Mouse (Mus musculus) midbrain, embryonic 12.5 days (tissue): ENCODE results near the gene Spryd3. TPM values are rescaled to one million over a fixed set of nuclear protein-coding genes. Genes with fewer than 3 reads are reported as not detected.

Experiments used
- ATAC-seq: fragments of 200-750 bp; cut with Nextera tagmentation; 2 replicates; pipeline ENCODE4 v1.8.0; 2017; ENCODE audit warnings: low read depth, moderate TSS enrichment, moderate library complexity; ENCODE audit not compliant: low FRiP score
- H3K27ac ChIP-seq: fragments of 300-500 bp; sonication (generic); replicated peaks from 2 replicates; pipeline ENCODE4 v1.5.1; 2016; ENCODE audit warnings: mild to moderate bottlenecking
- H3K27me3 ChIP-seq: fragments of 300-500 bp; sonication (generic); 2 replicates; pipeline ENCODE4 v1.6.1; 2016; ENCODE audit warnings: mild to moderate bottlenecking
- H3K36me3 ChIP-seq: fragments of 300-500 bp; sonication (generic); 2 replicates; pipeline ENCODE4 v1.6.1; 2016
- H3K4me1 ChIP-seq: fragments of 300-500 bp; sonication (generic); 2 replicates; pipeline ENCODE4 v1.6.1; 2016
- H3K4me2 ChIP-seq: fragments of 300-500 bp; sonication (generic); replicated peaks from 2 replicates; pipeline ENCODE4 v1.6.1; 2016; ENCODE audit warnings: mild to moderate bottlenecking, moderate library complexity
- H3K4me3 ChIP-seq: fragments of 300-500 bp; sonication (generic); 2 replicates; pipeline ENCODE4 v1.5.1; 2016; ENCODE audit warnings: mild to moderate bottlenecking
- H3K9ac ChIP-seq: fragments of 300-500 bp; sonication (generic); replicated peaks from 2 replicates; pipeline ENCODE4 v1.6.1; 2016; ENCODE audit warnings: mild to moderate bottlenecking, moderate library complexity
- H3K9me3 ChIP-seq: fragments of 300-500 bp; sonication (generic); 2 replicates; pipeline ENCODE4 v1.6.1; 2016; ENCODE audit warnings: mild to moderate bottlenecking
- WGBS: fragments of 180-500 bp; shearing (Covaris S2); methylation state at CpG from one replicate; pipeline ENCODE4 v1.1.7; 2016; 5-methylcytosine and 5-hydroxymethylcytosine counted together
- polyA plus RNA-seq: library from polyadenylated mRNA; unstranded; fragments of >200 nt; fragmentation: Nextera tagmentation; extraction: Ambion mirVana; gene quantifications from 2 replicates; pipeline ENCODE4 v1.2.1, GENCODE M21; 2016

Spryd3 gene
- polyA plus RNA-seq, 1 experiment from 2014 or later: 19.3 TPM

GRCm38 (mm10) chr15:102108651-102109525, 27.1 kb downstream of the Spryd3 start:
- Histone ChIP-seq H3K27me3 (peaks cover 42% of the 10 kb centered on the region), H3K27ac (no peak overlapping the region), H3K4me2 (no peak overlapping the region), H3K9me3 (no peaks in the 10 kb centered on the region), H3K4me1 (peaks cover 31% of the 10 kb centered on the region), H3K4me3 (no peak overlapping the region), H3K36me3 (no peaks in the 10 kb centered on the region), H3K9ac (no peak overlapping the region)
- WGBS: 48% methylated on average over 18 of the region's 18 CpGs
- ATAC-seq: no peak

GRCm38 (mm10) chr15:102107689-102108573, 28.1 kb downstream of the Spryd3 start:
- H3K9me3 ChIP-seq: no peaks in the 10 kb centered on the region
- no peak overlapping the region for H3K4me3 ChIP-seq
- H3K9ac ChIP-seq: no peak overlapping the region
- no peak for ATAC-seq
- H3K27ac ChIP-seq: no peak overlapping the region
- H3K4me2 ChIP-seq: peak overlapping the region; percentile 58; the same call in 1 of the 2 replicates
- H3K4me1 ChIP-seq: peaks cover 41% of the 10 kb centered on the region
- no peaks in the 10 kb centered on the region for H3K36me3 ChIP-seq
- WGBS: 39% methylated on average over 13 of the region's 13 CpGs
- H3K27me3 ChIP-seq: peaks cover 51% of the 10 kb centered on the region

DNA sequence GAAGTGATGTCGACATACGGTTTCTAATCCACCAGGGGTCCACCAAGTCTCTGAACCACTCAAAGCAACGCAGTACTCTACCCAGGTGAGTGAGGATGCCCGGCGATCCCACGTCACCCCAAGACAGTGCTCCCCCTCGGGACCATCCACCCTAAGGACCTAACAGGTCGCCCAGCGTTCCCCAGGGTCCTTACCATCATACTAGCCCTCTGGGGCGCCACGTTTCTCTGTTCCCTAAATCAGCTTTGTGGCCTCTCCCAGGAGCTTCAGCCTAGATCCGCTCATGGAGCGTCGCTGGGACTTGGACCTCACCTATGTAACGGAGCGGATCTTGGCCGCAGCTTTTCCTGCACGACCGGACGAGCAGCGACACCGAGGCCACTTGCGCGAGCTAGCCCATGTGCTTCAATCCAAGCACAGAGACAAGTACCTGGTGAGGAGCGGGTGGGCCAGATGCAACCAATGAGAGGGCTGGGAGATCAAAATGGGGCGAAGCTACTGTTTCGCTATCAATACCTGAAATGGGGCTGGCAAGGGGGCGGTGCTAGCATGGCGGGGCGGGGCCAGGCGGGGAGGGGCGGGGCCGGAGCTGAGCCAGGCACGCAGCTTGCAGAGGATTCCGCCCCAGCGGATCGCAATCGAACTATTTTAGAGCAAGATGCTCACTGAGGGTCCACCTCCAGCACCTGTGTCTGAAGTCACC, 29.1 kb downstream of the Spryd3 start:
- 7% methylated on average over 38 of the region's 38 CpGs for WGBS
- no peak overlapping the region for H3K27ac ChIP-seq
- H3K4me1 ChIP-seq: peaks cover 51% of the 10 kb centered on the region
- H3K9ac ChIP-seq: peak overlapping the region; percentile 24; the same call in 1 of the 2 replicates
- no peak for ATAC-seq
- no peaks in the 10 kb centered on the region for H3K9me3 ChIP-seq
- H3K36me3 ChIP-seq: no peaks in the 10 kb centered on the region
- H3K4me3 ChIP-seq: peak overlapping the region; percentile 35
- H3K27me3 ChIP-seq: peaks cover 61% of the 10 kb centered on the region
- H3K4me2 ChIP-seq: peak overlapping the region; percentile 58

DNA sequence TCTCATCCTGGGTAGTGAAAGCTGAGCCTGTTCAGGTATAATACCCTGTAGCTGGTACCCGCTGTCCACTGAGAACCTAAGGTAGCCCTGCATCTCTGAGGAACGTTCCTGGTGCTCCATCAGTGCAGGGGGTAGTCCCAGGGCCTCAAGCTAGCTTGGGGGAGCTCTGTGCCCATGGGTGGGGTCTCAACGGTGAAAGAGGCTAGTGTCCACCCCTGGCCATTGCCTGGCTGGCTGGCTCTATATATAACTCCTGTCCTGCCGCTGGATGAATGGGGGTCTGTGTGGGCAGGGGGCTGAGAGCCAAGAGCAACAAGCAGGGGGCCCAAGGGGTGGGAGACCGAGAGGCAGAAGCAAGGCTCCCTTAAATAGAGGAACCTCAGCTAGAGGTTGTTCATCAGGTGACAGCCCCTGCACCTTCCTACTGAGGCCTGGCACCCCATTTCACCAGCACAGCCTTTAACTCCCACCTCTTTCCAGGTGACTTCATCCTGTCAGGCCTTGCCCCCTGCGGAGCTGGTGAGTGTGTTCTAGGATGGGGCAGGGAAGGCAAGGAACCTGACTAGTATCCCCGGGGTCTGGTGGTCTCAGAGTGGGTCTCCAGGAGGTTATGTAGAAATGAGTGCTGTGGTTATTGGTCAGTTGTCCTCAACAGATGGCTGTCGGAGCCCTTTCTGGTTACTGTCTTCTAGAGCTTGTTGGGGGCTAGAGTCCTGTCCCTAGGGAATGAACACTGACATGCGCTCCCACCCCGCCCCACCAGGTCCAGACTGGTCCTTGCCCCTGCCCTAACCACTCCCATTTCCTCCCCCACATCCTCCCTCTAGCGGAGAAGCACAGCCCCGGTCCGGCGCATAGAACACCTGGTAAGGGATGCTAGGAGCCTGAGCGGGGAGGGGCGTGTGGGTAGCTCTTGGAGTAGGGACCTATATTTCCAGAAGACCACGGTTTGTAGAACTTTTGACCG, 30.0 kb downstream of the Spryd3 start:
- WGBS: 27% methylated on average over 18 of the region's 18 CpGs
- Histone ChIP-seq H3K27ac (no peak overlapping the region), H3K27me3 (peaks cover 70% of the 10 kb centered on the region), H3K4me3 (no peak overlapping the region), H3K4me1 (peaks cover 60% of the 10 kb centered on the region), H3K36me3 (no peaks in the 10 kb centered on the region), H3K9ac (peak overlapping the region; percentile 24; the same call in 1 of the 2 replicates), H3K4me2 (peak overlapping the region; percentile 58), H3K9me3 (no peaks in the 10 kb centered on the region)
- ATAC-seq: no peak

GRCm38 (mm10) chr15:102105360-102105759, 30.7 kb downstream of the Spryd3 start:
- peaks cover 67% of the 10 kb centered on the region for H3K4me1 ChIP-seq
- no peak overlapping the region for H3K9ac ChIP-seq
- no peak for ATAC-seq
- no peak overlapping the region for H3K4me3 ChIP-seq
- H3K36me3 ChIP-seq: no peaks in the 10 kb centered on the region
- 63% methylated on average over 5 of the region's 5 CpGs for WGBS
- no peak overlapping the region for H3K27ac ChIP-seq
- H3K27me3 ChIP-seq: peaks cover 77% of the 10 kb centered on the region
- no peak overlapping the region for H3K4me2 ChIP-seq
- no peaks in the 10 kb centered on the region for H3K9me3 ChIP-seq

DNA sequence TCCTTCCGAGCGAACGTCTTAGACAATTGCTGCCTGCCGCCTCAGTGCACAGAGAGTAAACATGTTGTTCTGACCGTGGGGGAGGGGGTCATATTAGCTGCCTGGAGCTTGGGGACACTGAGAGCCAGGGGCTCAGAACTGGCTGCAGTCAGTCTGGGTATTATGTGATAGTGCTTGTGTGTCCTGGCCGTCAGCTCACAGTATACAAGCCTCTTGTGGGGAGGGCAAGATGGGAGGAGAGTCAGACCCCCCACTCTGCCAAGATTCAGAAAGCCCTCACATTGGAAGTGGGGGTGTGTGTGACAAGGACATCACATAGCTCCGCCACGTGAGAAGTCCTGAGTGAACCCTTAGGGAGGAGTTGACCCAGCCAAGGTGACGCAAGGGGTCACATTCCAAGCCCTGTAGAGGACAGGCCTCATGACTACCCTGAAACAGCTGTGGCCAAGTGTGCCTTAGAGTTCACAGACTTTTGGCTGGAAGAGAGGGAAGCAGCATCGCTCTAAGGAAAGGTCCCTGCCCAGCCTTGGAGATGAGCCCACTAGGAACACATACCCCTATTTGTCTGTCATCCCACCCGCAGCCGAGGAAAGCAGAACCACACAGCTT, 32.0 kb downstream of the Spryd3 start:
- H3K27ac ChIP-seq: no peak overlapping the region
- 0 out of 2 replicates have a peak overlapping the region, but pooled peaks have one; percentile 15 for H3K9ac ChIP-seq
- WGBS: 25% methylated on average over 12 of the region's 12 CpGs
- no peaks in the 10 kb centered on the region for H3K9me3 ChIP-seq
- no peaks in the 10 kb centered on the region for H3K36me3 ChIP-seq
- peaks cover 75% of the 10 kb centered on the region for H3K4me1 ChIP-seq
- peak overlapping the region; percentile 25 for H3K4me2 ChIP-seq
- ATAC-seq: no peak
- no peak overlapping the region; the same call in 1 of the 2 replicates for H3K4me3 ChIP-seq
- H3K27me3 ChIP-seq: peaks cover 89% of the 10 kb centered on the region

- H3K27me3 ChIP-seq: peaks cover 95% of the 10 kb centered on the region
- WGBS: 9% methylated on average over 14 of the region's 14 CpGs
- 0 out of 2 replicates have a peak overlapping the region, but pooled peaks have one; percentile 15 for H3K9ac ChIP-seq
- H3K4me2 ChIP-seq: peak overlapping the region; percentile 25
- H3K27ac ChIP-seq: 0 out of 2 replicates have a peak overlapping the region, but pooled peaks have one; percentile 47
- H3K36me3 ChIP-seq: no peaks in the 10 kb centered on the region
- peaks cover 75% of the 10 kb centered on the region for H3K4me1 ChIP-seq
- H3K9me3 ChIP-seq: no peaks in the 10 kb centered on the region
- no peak overlapping the region; the same call in 1 of the 2 replicates for H3K4me3 ChIP-seq
- ATAC-seq: no peak
Measured at GRCm38 (mm10) chr15:102103371-102103946, 32.6 kb downstream of the Spryd3 start.

GRCm38 (mm10) chr15:102102548-102103121, 33.4 kb downstream of the Spryd3 start:
- Histone ChIP-seq H3K9ac (0 out of 2 replicates have a peak overlapping the region, but pooled peaks have one; percentile 32), H3K9me3 (no peaks in the 10 kb centered on the region), H3K4me3 (no peak overlapping the region), H3K27ac (peak overlapping the region; percentile 47), H3K36me3 (peaks cover 5% of the 10 kb centered on the region), H3K27me3 (peaks cover 97% of the 10 kb centered on the region), H3K4me2 (peak overlapping the region; percentile 10; the same call in 1 of the 2 replicates), H3K4me1 (peaks cover 78% of the 10 kb centered on the region)
- WGBS: 13% methylated on average over 6 of the region's 6 CpGs
- ATAC-seq: no peak

- Histone ChIP-seq H3K27ac (peak overlapping the region; percentile 47; the same call in 1 of the 2 replicates), H3K36me3 (peaks cover 12% of the 10 kb centered on the region), H3K4me3 (no peak overlapping the region), H3K9ac (no peak overlapping the region), H3K27me3 (peaks cover 92% of the 10 kb centered on the region), H3K4me1 (peaks cover 71% of the 10 kb centered on the region), H3K4me2 (peak overlapping the region; percentile 87; the same call in 1 of the 2 replicates), H3K9me3 (no peaks in the 10 kb centered on the region)
- 36% methylated on average over 11 of the region's 11 CpGs for WGBS
- ATAC-seq: no peak
Measured at GRCm38 (mm10) chr15:102101672-102102541, 34.1 kb downstream of the Spryd3 start.
